Mouse (Mus musculus) G1E (cell line): Measurements from ENCODE around the gene Oscp1.

Source experiments
- CTCF ChIP-seq: IDR thresholded peaks from 2 replicates; pipeline ENCODE4 v1.5.1; 2012; ENCODE audit warnings: low read depth, low read length, inconsistent platforms, mixed read lengths
- GATA1 ChIP-seq: IDR thresholded peaks from 2 replicates; pipeline ENCODE4 v1.6.1; 2012; ENCODE audit warnings: borderline replicate concordance, low read length, inconsistent platforms, mixed read lengths

GRCm38 (mm10) chr4:126017676-126018332 lies 40.6 kb upstream of the Oscp1 start:
- no peak for TF ChIP-seq GATA1
- TF ChIP-seq CTCF, result no peak
